Mouse (Mus musculus) kidney, embryonic 16.5 days (tissue): Measurements from ENCODE around the gene Mbnl2. TPM values are rescaled to one million over a fixed set of nuclear protein-coding genes. Genes with fewer than 3 reads are reported as not detected.
A peak's percentile ranks its signal among the peaks of the same experiment; 100 is the strongest.

Source experiments
- ATAC-seq: fragments of 200-750 bp; cut with Nextera tagmentation; 2 replicates; pipeline ENCODE4 v1.8.0; 2017; ENCODE audit warnings: moderate TSS enrichment; ENCODE audit not compliant: low FRiP score, low TSS enrichment
- H3K27ac ChIP-seq: fragments of 300-500 bp; sonication (generic); 2 replicates; pipeline ENCODE4 v1.5.1; 2014; ENCODE audit warnings: low read length
- H3K27me3 ChIP-seq: fragments of 300-500 bp; sonication (generic); 2 replicates; pipeline ENCODE4 v1.6.1; 2014; ENCODE audit warnings: low read length, control low read depth, mixed read lengths; ENCODE audit not compliant: insufficient read depth
- H3K36me3 ChIP-seq: fragments of 300-500 bp; sonication (generic); 2 replicates; pipeline ENCODE4 v1.6.1; 2014; ENCODE audit warnings: low read length, control low read depth, mixed read lengths; ENCODE audit not compliant: insufficient read depth
- H3K4me1 ChIP-seq: fragments of 300-500 bp; sonication (generic); 2 replicates; pipeline ENCODE4 v1.6.1; 2014; ENCODE audit warnings: low read length, control low read depth, mixed read lengths; ENCODE audit not compliant: insufficient read depth
- H3K4me2 ChIP-seq: fragments of 300-500 bp; sonication (generic); replicated peaks from 2 replicates; pipeline ENCODE4 v1.6.1; 2014; ENCODE audit warnings: low read depth, low read length
- H3K4me3 ChIP-seq: fragments of 300-500 bp; sonication (generic); 2 replicates; pipeline ENCODE4 v1.5.1; 2014; ENCODE audit warnings: mild to moderate bottlenecking, low read length
- H3K9ac ChIP-seq: fragments of 300-500 bp; sonication (generic); replicated peaks from 2 replicates; pipeline ENCODE4 v1.6.1; 2014; ENCODE audit warnings: low read length
- H3K9me3 ChIP-seq: fragments of 300-500 bp; sonication (generic); 2 replicates; pipeline ENCODE4 v1.6.1; 2016; ENCODE audit warnings: low read length, control low read depth
- WGBS: fragments of 180-500 bp; shearing (Covaris S2); extraction: QIAGEN DNeasy Blood & Tissue Kit; methylation state at CpG from one replicate; pipeline ENCODE4 v1.1.7; 2014; 5-methylcytosine and 5-hydroxymethylcytosine counted together
- polyA plus RNA-seq: library from polyadenylated mRNA; unstranded; fragments of >200 nt; fragmentation: Nextera tagmentation; extraction: Ambion mirVana; gene quantifications from 2 replicates; pipeline ENCODE4 v1.2.1, GENCODE M21; 2015

Mbnl2 gene
- polyA plus RNA-seq, 1 experiment from 2014 or later = 103 TPM

- peaks cover 29% of the 10 kb centered on the region for H3K36me3 ChIP-seq
- no peak overlapping the region for H3K9ac ChIP-seq
- WGBS = 77% methylated on average over 3 of the region's 3 CpGs
- no peak overlapping the region for H3K27ac ChIP-seq
- no peaks in the 10 kb centered on the region for H3K27me3 ChIP-seq
- no peak overlapping the region for H3K4me3 ChIP-seq
- peaks cover 3% of the 10 kb centered on the region for H3K4me1 ChIP-seq
- peaks cover 5% of the 10 kb centered on the region; the same call in 1 of the 2 replicates for H3K9me3 ChIP-seq
- H3K4me2 ChIP-seq = no peak overlapping the region
- no peak for ATAC-seq
These were observed 118.7 kb downstream of the Mbnl2 start for GRCm38 (mm10) chr14:120394216-120394615.

- H3K9ac ChIP-seq = no peak overlapping the region
- no peak overlapping the region for H3K4me3 ChIP-seq
- H3K4me2 ChIP-seq = no peak overlapping the region
- peaks cover 29% of the 10 kb centered on the region for H3K36me3 ChIP-seq
- no peak for ATAC-seq
- no peaks in the 10 kb centered on the region for H3K27me3 ChIP-seq
- H3K4me1 ChIP-seq = no peaks in the 10 kb centered on the region
- no peak overlapping the region for H3K27ac ChIP-seq
- WGBS = 78% methylated on average over 3 of the region's 3 CpGs
- H3K9me3 ChIP-seq = peaks cover 5% of the 10 kb centered on the region; the same call in 1 of the 2 replicates
These were observed 119.4 kb downstream of the Mbnl2 start for GRCm38 (mm10) chr14:120394827-120395226.

- no peak overlapping the region for H3K9ac ChIP-seq
- 0 out of 2 replicates have a peak, but pooled peaks cover under 1% of the 10 kb centered on the region for H3K9me3 ChIP-seq
- no peak overlapping the region for H3K4me3 ChIP-seq
- H3K36me3 ChIP-seq = peaks cover 26% of the 10 kb centered on the region
- H3K4me2 ChIP-seq = no peak overlapping the region
- H3K27ac ChIP-seq = no peak overlapping the region
- 87% methylated on average over 9 of the region's 9 CpGs for WGBS
- no peak for ATAC-seq
- H3K27me3 ChIP-seq = no peaks in the 10 kb centered on the region
- H3K4me1 ChIP-seq = no peaks in the 10 kb centered on the region
These were observed 120.0 kb downstream of the Mbnl2 start for GRCm38 (mm10) chr14:120395501-120395900.

- 40% methylated on average over 10 of the region's 10 CpGs for WGBS
- Histone ChIP-seq H3K27ac (no peak overlapping the region), H3K4me3 (no peak overlapping the region), H3K4me2 (no peak overlapping the region), H3K9me3 (no peaks in the 10 kb centered on the region), H3K9ac (no peak overlapping the region), H3K4me1 (no peaks in the 10 kb centered on the region), H3K27me3 (no peaks in the 10 kb centered on the region), H3K36me3 (peaks cover 36% of the 10 kb centered on the region)
- peak; percentile 93 for ATAC-seq
These were observed 122.6 kb downstream of the Mbnl2 start for GRCm38 (mm10) chr14:120397871-120398647.

GRCm38 (mm10) chr14:120399614-120400013 lies 124.1 kb downstream of the Mbnl2 start:
- Histone ChIP-seq H3K9me3 (no peaks in the 10 kb centered on the region), H3K4me3 (no peak overlapping the region), H3K36me3 (peaks cover 40% of the 10 kb centered on the region), H3K9ac (no peak overlapping the region), H3K4me2 (no peak overlapping the region), H3K27me3 (no peaks in the 10 kb centered on the region), H3K27ac (no peak overlapping the region), H3K4me1 (no peaks in the 10 kb centered on the region)
- ATAC-seq = no peak
- WGBS = 91% methylated on average over 6 of the region's 6 CpGs

- no peak overlapping the region for H3K27ac ChIP-seq
- no peaks in the 10 kb centered on the region for H3K27me3 ChIP-seq
- no peak overlapping the region for H3K4me2 ChIP-seq
- H3K4me3 ChIP-seq = no peak overlapping the region
- H3K9me3 ChIP-seq = no peaks in the 10 kb centered on the region
- 92% methylated on average over 15 of the region's 15 CpGs for WGBS
- no peak overlapping the region for H3K9ac ChIP-seq
- H3K36me3 ChIP-seq = peaks cover 45% of the 10 kb centered on the region
- no peak for ATAC-seq
- no peaks in the 10 kb centered on the region for H3K4me1 ChIP-seq
These were observed 125.7 kb downstream of the Mbnl2 start for GRCm38 (mm10) chr14:120401158-120401557.

- Histone ChIP-seq H3K4me3 (no peak overlapping the region), H3K27me3 (no peaks in the 10 kb centered on the region), H3K4me2 (no peak overlapping the region), H3K27ac (no peak overlapping the region), H3K9me3 (no peaks in the 10 kb centered on the region), H3K9ac (no peak overlapping the region), H3K36me3 (peaks cover 35% of the 10 kb centered on the region), H3K4me1 (no peaks in the 10 kb centered on the region)
- ATAC-seq = no peak
- 93% methylated on average over 9 of the region's 9 CpGs for WGBS
These were observed 127.2 kb downstream of the Mbnl2 start for GRCm38 (mm10) chr14:120402715-120403114.

- no peak overlapping the region for H3K9ac ChIP-seq
- H3K9me3 ChIP-seq = no peaks in the 10 kb centered on the region
- H3K4me1 ChIP-seq = no peaks in the 10 kb centered on the region
- H3K27ac ChIP-seq = no peak overlapping the region
- WGBS = 95% methylated on average over 7 of the region's 7 CpGs
- H3K4me2 ChIP-seq = no peak overlapping the region
- ATAC-seq = no peak
- no peaks in the 10 kb centered on the region for H3K27me3 ChIP-seq
- H3K36me3 ChIP-seq = peaks cover 41% of the 10 kb centered on the region
- H3K4me3 ChIP-seq = no peak overlapping the region
These were observed 128.9 kb downstream of the Mbnl2 start for GRCm38 (mm10) chr14:120404364-120404763.

GRCm38 (mm10) chr14:120404811-120405582 lies 129.5 kb downstream of the Mbnl2 start:
- Histone ChIP-seq H3K9me3 (no peaks in the 10 kb centered on the region), H3K4me3 (no peak overlapping the region), H3K4me2 (no peak overlapping the region), H3K9ac (no peak overlapping the region), H3K27ac (no peak overlapping the region), H3K27me3 (no peaks in the 10 kb centered on the region), H3K4me1 (no peaks in the 10 kb centered on the region), H3K36me3 (peaks cover 40% of the 10 kb centered on the region)
- ATAC-seq = no peak
- WGBS = 76% methylated on average over 17 of the region's 17 CpGs

- peaks cover 38% of the 10 kb centered on the region for H3K36me3 ChIP-seq
- 86% methylated on average over 3 of the region's 3 CpGs for WGBS
- ATAC-seq = no peak
- no peak overlapping the region for H3K4me3 ChIP-seq
- no peak overlapping the region for H3K4me2 ChIP-seq
- no peaks in the 10 kb centered on the region for H3K4me1 ChIP-seq
- H3K9me3 ChIP-seq = no peaks in the 10 kb centered on the region
- H3K9ac ChIP-seq = no peak overlapping the region
- H3K27me3 ChIP-seq = no peaks in the 10 kb centered on the region
- H3K27ac ChIP-seq = no peak overlapping the region
These were observed 130.1 kb downstream of the Mbnl2 start for GRCm38 (mm10) chr14:120405597-120405996.
